ENCODE assay signal across 40 mouse cellular contexts in genomic region chr3:122975964-122976363, GRCm38 (mm10). TPM values are rescaled to one million over a fixed set of nuclear protein-coding genes. Genes with fewer than 3 reads are reported as not detected.
DNase-seq lines count a peak whose midpoint lies in the region; ATAC-seq lines count a peak whose summit lies in the region.
"Had no signal": no experiment of that assay in that cellular context is flagged by ENCODE, and none has a peak within 500 bp of the region (broad histone marks: within the 10 kb centered on the region; RNA-seq: fewer than 3 reads in every experiment).

No protein-coding gene starts in this region.

- H3K27ac ChIP-seq in midbrain, embryonic 11.5 days (ENCODE audit: low read depth, low read length) = no peak overlapping the region
- no peak overlapping the region for H3K27ac ChIP-seq in midbrain, embryonic 16.5 days (ENCODE audit: low read length)
- H3K27ac ChIP-seq: embryonic facial prominence, embryonic 10.5 days; embryonic facial prominence, embryonic 15.5 days; gastrocnemius, adult 2 months; heart, adult 2 months; kidney, postnatal 0 days; limb, embryonic 10.5 days; limb, embryonic 15.5 days; lung, embryonic 15.5 days; midbrain, embryonic 13.5 days had no signal

- peak; percentile 63 for DNase-seq in heart, adult 11 months
- DNase-seq in heart, postnatal 25 days (ENCODE audit: low spot score) = no peak
- peak; percentile 68 for DNase-seq in midbrain, embryonic 11.5 days (ENCODE audit: low spot score, missing footprints)
- DNase-seq in spleen, adult 18-20 months = no peak
- no peak for DNase-seq in adrenal gland, adult 8-10 months
- DNase-seq: adrenal gland, postnatal 25 days; cerebellum, adult 18-20 months; cerebellum, postnatal 10 days; gastrocnemius, adult 2 months; gastrocnemius, postnatal 36 days; heart, adult 2 months; heart, postnatal 14 days; kidney, adult 18-20 months; kidney, postnatal 4 days; layer of hippocampus, adult 9-11 months; right cerebral cortex, postnatal 14 days; thymus, postnatal 14 days had no signal

- no peak overlapping the region for H3K4me3 ChIP-seq in midbrain, embryonic 11.5 days (ENCODE audit: low read depth, low read length)
- no peak overlapping the region for H3K4me3 ChIP-seq in midbrain, embryonic 16.5 days (ENCODE audit: low read depth, low read length)
- H3K4me3 ChIP-seq: embryonic facial prominence, embryonic 10.5 days; embryonic facial prominence, embryonic 15.5 days; gastrocnemius, adult 2 months; heart, adult 2 months; limb, embryonic 10.5 days; limb, embryonic 15.5 days; lung, embryonic 15.5 days; midbrain, embryonic 13.5 days had no signal

- intact Hi-C loops in heart, postnatal 25 days (cut with DNase I) = no loop called here

- H3K9me3 ChIP-seq in midbrain, embryonic 11.5 days (ENCODE audit: control insufficient read depth, low read length) = no peaks in the 10 kb centered on the region
- H3K9me3 ChIP-seq in midbrain, embryonic 16.5 days (replicated peaks; ENCODE audit: control insufficient read depth, low read length, poor library complexity, severe bottlenecking) = no peaks in the 10 kb centered on the region
- H3K9me3 ChIP-seq: embryonic facial prominence, embryonic 10.5 days; embryonic facial prominence, embryonic 15.5 days; limb, embryonic 10.5 days; limb, embryonic 15.5 days; lung, embryonic 15.5 days; midbrain, embryonic 13.5 days had no signal

- H3K4me2 ChIP-seq in midbrain, embryonic 11.5 days = no peak overlapping the region
- H3K4me2 ChIP-seq in midbrain, embryonic 16.5 days (ENCODE audit: low read length) = no peak overlapping the region
- H3K4me2 ChIP-seq: embryonic facial prominence, embryonic 15.5 days; limb, embryonic 15.5 days; lung, embryonic 15.5 days; midbrain, embryonic 13.5 days had no signal

- no peaks in the 10 kb centered on the region for H3K4me1 ChIP-seq in midbrain, embryonic 11.5 days (ENCODE audit: control insufficient read depth, insufficient read depth, low read length)
- H3K4me1 ChIP-seq in midbrain, embryonic 16.5 days (ENCODE audit: control insufficient read depth, insufficient read depth, low read length) = no peaks in the 10 kb centered on the region
- H3K4me1 ChIP-seq: embryonic facial prominence, embryonic 15.5 days; limb, embryonic 15.5 days; lung, embryonic 15.5 days had no signal

- H3K27me3 ChIP-seq in midbrain, embryonic 11.5 days (ENCODE audit: control insufficient read depth, insufficient read depth, low read length) = no peaks in the 10 kb centered on the region
- no peaks in the 10 kb centered on the region for H3K27me3 ChIP-seq in midbrain, embryonic 16.5 days (ENCODE audit: control insufficient read depth, insufficient read depth, low read depth, low read length)
- H3K27me3 ChIP-seq: embryonic facial prominence, embryonic 15.5 days; limb, embryonic 15.5 days; lung, embryonic 15.5 days; midbrain, embryonic 13.5 days had no signal

- no peak overlapping the region for H3K9ac ChIP-seq in midbrain, embryonic 11.5 days (ENCODE audit: low read length)
- no peak overlapping the region for H3K9ac ChIP-seq in midbrain, embryonic 16.5 days (ENCODE audit: low read depth, low read length)
- H3K9ac ChIP-seq: embryonic facial prominence, embryonic 15.5 days; limb, embryonic 15.5 days; lung, embryonic 15.5 days; midbrain, embryonic 13.5 days had no signal

- WGBS in midbrain, embryonic 11.5 days = 100% methylated on average over 1 of the region's 1 CpGs
- WGBS in midbrain, embryonic 16.5 days = 97% methylated on average over 1 of the region's 1 CpGs

- no peaks in the 10 kb centered on the region for H3K36me3 ChIP-seq in midbrain, embryonic 11.5 days (ENCODE audit: control insufficient read depth, insufficient read depth, low read length)
- H3K36me3 ChIP-seq in midbrain, embryonic 16.5 days (ENCODE audit: control insufficient read depth, insufficient read depth, low read length) = no peaks in the 10 kb centered on the region
- H3K36me3 ChIP-seq: embryonic facial prominence, embryonic 15.5 days; limb, embryonic 15.5 days; lung, embryonic 15.5 days; midbrain, embryonic 13.5 days had no signal

- ATAC-seq in midbrain, embryonic 11.5 days (ENCODE audit: low FRiP score) = no peak
- ATAC-seq in midbrain, embryonic 16.5 days = no peak
- ATAC-seq in megakaryocyte-erythroid progenitor cell, adult 5-6 weeks (replicated peaks; ENCODE audit: low FRiP score, low TSS enrichment, poor library complexity, severe bottlenecking) = peak; percentile 62
- ATAC-seq in CD4-positive, CD25-positive, alpha-beta regulatory T cell, adult 4 months = no peak
- ATAC-seq: hindbrain, embryonic 16.5 days; midbrain, embryonic 13.5 days had no signal

RNA-seq across cellular contexts. Expression of gene Usp53, which starts 8.3 kb away (rescaled TPM):
- total RNA-seq in heart, postnatal 25 days (2021) = 1 to 10 TPM; 7.7 to 9.4 TPM
- 3.4 and 3.7 TPM in 2 replicates for polyA plus RNA-seq in midbrain, embryonic 11.5 days (2014; fragmentation: Nextera tagmentation; extraction: Ambion mirVana)
- polyA plus RNA-seq in midbrain, embryonic 16.5 days (2015; fragmentation: Nextera tagmentation; extraction: Ambion mirVana) = 9.4 and 10.8 TPM in 2 replicates
- 4.4 and 5.6 TPM in 2 replicates for total RNA-seq in megakaryocyte-erythroid progenitor cell, adult 5-6 weeks (2014; fragmentation: Nextera tagmentation)
- 2.0 and 5.6 TPM in 2 replicates for total RNA-seq in megakaryocyte-erythroid progenitor cell, adult 5-6 weeks (2017)
- total RNA-seq in adrenal gland, adult 8-10 months (2022) = 10 to 100 TPM; 32.5 to 57.2 (median 38.4) TPM
- polyA plus RNA-seq in CD4-positive, CD25-positive, alpha-beta regulatory T cell, adult 4 months (2017; shearing (Covaris generic)) = 10 to 100 TPM; 14.9 to 18.4 TPM

RNA-seq across cellular contexts. Expression of gene 1810037I17Rik, which starts 52.0 kb away (rescaled TPM):
- 100 to 1,000 TPM in 1 of 2 experiments, 10 to 100 TPM in 1; 99.5 to 106 TPM for total RNA-seq in heart, postnatal 25 days (2021)
- polyA plus RNA-seq in midbrain, embryonic 11.5 days (2014; fragmentation: Nextera tagmentation; extraction: Ambion mirVana) = 95.8 and 97.9 TPM in 2 replicates
- polyA plus RNA-seq in midbrain, embryonic 16.5 days (2015; fragmentation: Nextera tagmentation; extraction: Ambion mirVana) = 68.1 and 69.9 TPM in 2 replicates
- 53.9 and 60.1 TPM in 2 replicates for total RNA-seq in megakaryocyte-erythroid progenitor cell, adult 5-6 weeks (2014; fragmentation: Nextera tagmentation)
- 15.9 and 20.8 TPM in 2 replicates for total RNA-seq in megakaryocyte-erythroid progenitor cell, adult 5-6 weeks (2017)
- total RNA-seq in adrenal gland, adult 8-10 months (2022) = 10 to 100 TPM; 41.2 to 54.4 (median 47.5) TPM
- 100 to 1,000 TPM in 1 of 2 experiments, 10 to 100 TPM in 1; 84.8 to 103 TPM for polyA plus RNA-seq in CD4-positive, CD25-positive, alpha-beta regulatory T cell, adult 4 months (2017; shearing (Covaris generic))

RNA-seq across cellular contexts. Expression of gene Gm10959, which starts 56.8 kb away (rescaled TPM):
- total RNA-seq in heart, postnatal 25 days (2021) = not detected
- not detected in 2 replicates for polyA plus RNA-seq in midbrain, embryonic 11.5 days (2014; fragmentation: Nextera tagmentation; extraction: Ambion mirVana)
- polyA plus RNA-seq in midbrain, embryonic 16.5 days (2015; fragmentation: Nextera tagmentation; extraction: Ambion mirVana) = not detected in 2 replicates
- not detected in 2 replicates for total RNA-seq in megakaryocyte-erythroid progenitor cell, adult 5-6 weeks (2014; fragmentation: Nextera tagmentation)
- not detected in 2 replicates for total RNA-seq in megakaryocyte-erythroid progenitor cell, adult 5-6 weeks (2017)
- not detected for total RNA-seq in adrenal gland, adult 8-10 months (2022)
- not detected for polyA plus RNA-seq in CD4-positive, CD25-positive, alpha-beta regulatory T cell, adult 4 months (2017; shearing (Covaris generic))
- total RNA-seq: adrenal gland, postnatal 25 days; gastrocnemius, adult 2 months; gastrocnemius, postnatal 36 days; heart, adult 2 months; heart, postnatal 14 days; left cerebral cortex, postnatal 10 days; megakaryocyte, adult 5-6 weeks; monocyte, adult 5-6 weeks had no signal
- polyA plus RNA-seq: brain, embryonic 14.5 days; cortical plate, adult 2 months; embryonic facial prominence, embryonic 10.5 days; embryonic facial prominence, embryonic 15.5 days; forebrain, embryonic 14.5 days; frontal cortex, adult 2 months; heart, adult 2 months; heart, embryonic 14.5 days; hindbrain, embryonic 11.5 days; hindbrain, embryonic 16.5 days; intestine, embryonic 14.5 days; kidney, postnatal 0 days; limb, embryonic 10.5 days; limb, embryonic 15.5 days; lung, embryonic 15.5 days; midbrain, embryonic 13.5 days; neural tube, embryonic 14.5 days; urinary bladder, adult 2 months had no signal

RNA-seq across cellular contexts. Expression of gene Myoz2, which starts 58.9 kb away (rescaled TPM):
- 1,000 to 10,000 TPM; 2,092 to 2,205 TPM for total RNA-seq in heart, postnatal 25 days (2021)
- polyA plus RNA-seq in midbrain, embryonic 11.5 days (2014; fragmentation: Nextera tagmentation; extraction: Ambion mirVana) = not detected in 2 replicates
- not detected in 2 replicates for polyA plus RNA-seq in midbrain, embryonic 16.5 days (2015; fragmentation: Nextera tagmentation; extraction: Ambion mirVana)
- not detected in 2 replicates for total RNA-seq in megakaryocyte-erythroid progenitor cell, adult 5-6 weeks (2014; fragmentation: Nextera tagmentation)
- not detected in 2 replicates for total RNA-seq in megakaryocyte-erythroid progenitor cell, adult 5-6 weeks (2017)
- under 1 TPM in 2 of 4 experiments, not detected in 2; 0.30 to 0.59 TPM for total RNA-seq in adrenal gland, adult 8-10 months (2022)
- polyA plus RNA-seq in CD4-positive, CD25-positive, alpha-beta regulatory T cell, adult 4 months (2017; shearing (Covaris generic)) = under 1 TPM in 1 of 2 experiments, not detected in 1; 0.13 TPM
- total RNA-seq: adrenal gland, postnatal 25 days; megakaryocyte, adult 5-6 weeks; monocyte, adult 5-6 weeks had no signal
- polyA plus RNA-seq: cortical plate, adult 2 months; embryonic facial prominence, embryonic 10.5 days; forebrain, embryonic 14.5 days; intestine, embryonic 14.5 days; kidney, postnatal 0 days; midbrain, embryonic 13.5 days had no signal

Comparison
In these comparisons a context has a peak if more than half of its experiments do, and no peak if none do; other contexts are left out.
1. DNase-seq: peak in heart, adult 11 months (single experiment) and midbrain, embryonic 11.5 days (single experiment); none in heart, postnatal 25 days (single experiment), spleen, adult 18-20 months (0 of 2) and adrenal gland, adult 8-10 months (single experiment).